Mouse (Mus musculus) central nervous system, embryonic 11.5 days (tissue): ENCODE data around the gene Hmgxb4. TPM values are rescaled to one million over a fixed set of nuclear protein-coding genes. Genes with fewer than 3 reads are reported as not detected.

Source experiments
- polyA plus RNA-seq: library from polyadenylated mRNA; depleted of rRNA; stranded (reverse); fragments of >200 nt; gene quantifications from 2 replicates; pipeline ENCODE4 v1.2.3, GENCODE M21; 2012; rRNA removed

Hmgxb4 gene
- polyA plus RNA-seq = 75.8 and 82.1 TPM in 2 replicates

GRCm38 (mm10) chr8:74993081-74993474 is at the start of gene Hmgxb4:
Hmgxb4 (plus strand) TSS chr8:74993356.

GRCm38 (mm10) chr8:75033511-75034243 is 40.5 kb downstream of the Hmgxb4 start, which contains the start of gene Tom1:
Tom1 (plus strand) TSS chr8:75033705.

Other genes starting within 250 kb of the Hmgxb4 start
- 0.06 TPM in 1 of 2 replicates, not detected in the other for gene Isx, start 120.2 kb upstream of the Hmgxb4 start, polyA plus RNA-seq
- 22.3 and 22.8 TPM in 2 replicates for gene Tom1, start 40.3 kb downstream of the Hmgxb4 start, polyA plus RNA-seq
- gene Hmox1, start 100.3 kb downstream of the Hmgxb4 start, polyA plus RNA-seq = 18.3 and 19.1 TPM in 2 replicates
- 178 and 205 TPM in 2 replicates for gene Mcm5, start 116.2 kb downstream of the Hmgxb4 start, polyA plus RNA-seq
- gene Rasd2, start 220.6 kb downstream of the Hmgxb4 start, polyA plus RNA-seq = 0.19 and 0.26 TPM in 2 replicates